In genomic region chr13:51830744-51831450, GRCm38 (mm10) we compare ENCODE assay signal across 10 mouse cellular contexts. TPM values are rescaled to one million over a fixed set of nuclear protein-coding genes. Genes with fewer than 3 reads are reported as not detected.
DNase-seq lines count a peak whose midpoint lies in the region; ATAC-seq lines count a peak whose summit lies in the region.
"Had no signal": no experiment of that assay in that cellular context is flagged by ENCODE, and none has a peak within 500 bp of the region (broad histone marks: within the 10 kb centered on the region; RNA-seq: fewer than 3 reads in every experiment).

No protein-coding gene starts in this region.

- no peak overlapping the region for H3K4me3 ChIP-seq in kidney, embryonic 16.5 days (ENCODE audit: low read length)
- H3K4me3 ChIP-seq: erythroblast, embryonic 14.5 days; limb, embryonic 15.5 days had no signal

- H3K36me3 ChIP-seq in kidney, embryonic 16.5 days (ENCODE audit: insufficient read depth, low read length) = no peaks in the 10 kb centered on the region
- H3K36me3 ChIP-seq: limb, embryonic 15.5 days had no signal

- no peaks in the 10 kb centered on the region for H3K9me3 ChIP-seq in kidney, embryonic 16.5 days (ENCODE audit: low read length)
- H3K9me3 ChIP-seq: limb, embryonic 15.5 days had no signal

- DNase-seq in kidney, adult 18-20 months = peak; percentile 50
- DNase-seq in CD8-positive naive resting alpha-beta T cell, adult 2 months (ENCODE audit: low read depth in 2 of 2, low spot score in 2 of 2) = peak; percentile 32 to 63
- peak; percentile 49 for DNase-seq in T-cell, adult 2 months (ENCODE audit: low spot score)
- no peak for DNase-seq in gastrocnemius, postnatal 14 days
- no peak for DNase-seq in heart, adult 8-10 months (ENCODE audit: low spot score)

- no peak overlapping the region for H3K27ac ChIP-seq in kidney, embryonic 16.5 days (ENCODE audit: low read length)
- H3K27ac ChIP-seq: limb, embryonic 15.5 days had no signal

- intact Hi-C loops in gastrocnemius, postnatal 14 days (cut with DNase I; ENCODE audit: low total_unique reads) = loop anchor here (10.0 kb wide), 2 partner anchors 704 to 794 kb away; partner anchors contain the start of gene Diras2

- H3K4me2 ChIP-seq in kidney, embryonic 16.5 days (replicated peaks; ENCODE audit: low read depth, low read length) = no peak overlapping the region
- H3K4me2 ChIP-seq: limb, embryonic 15.5 days had no signal

- 28% methylated on average over 10 of the region's 10 CpGs for WGBS in kidney, embryonic 16.5 days

- no peak overlapping the region for H3K9ac ChIP-seq in kidney, embryonic 16.5 days (replicated peaks; ENCODE audit: low read length)
- H3K9ac ChIP-seq: limb, embryonic 15.5 days had no signal

- no peak for ATAC-seq in kidney, embryonic 16.5 days (ENCODE audit: low FRiP score, low TSS enrichment)
- ATAC-seq in erythroid progenitor cell, adult 5-6 weeks (replicated peaks; ENCODE audit: low FRiP score, poor library complexity, severe bottlenecking) = 0 out of 2 replicates have a peak, but pooled peaks have one; percentile 51
- peak; percentile 62 for ATAC-seq in megakaryocyte-erythroid progenitor cell, adult 5-6 weeks (replicated peaks; ENCODE audit: low FRiP score, low TSS enrichment, poor library complexity, severe bottlenecking)

- H3K4me1 ChIP-seq in kidney, embryonic 16.5 days (ENCODE audit: insufficient read depth, low read length) = peaks cover 4% of the 10 kb centered on the region; the same call in 1 of the 2 replicates
- H3K4me1 ChIP-seq: limb, embryonic 15.5 days had no signal

- H3K27me3 ChIP-seq in kidney, embryonic 16.5 days (ENCODE audit: insufficient read depth, low read length) = no peaks in the 10 kb centered on the region
- H3K27me3 ChIP-seq: limb, embryonic 15.5 days had no signal

RNA-seq across cellular contexts. Expression of gene Gadd45g, which starts 15.6 kb away (rescaled TPM):
- 45.8 and 48.5 TPM in 2 replicates for polyA plus RNA-seq in kidney, embryonic 16.5 days (2015; fragmentation: Nextera tagmentation; extraction: Ambion mirVana)
- 4.3 TPM in 1 of 2 replicates, not detected in the other for total RNA-seq in erythroid progenitor cell, adult 5-6 weeks (2015; ENCODE audit: low replicate concordance)
- total RNA-seq in erythroid progenitor cell, adult 5-6 weeks (2017; ENCODE audit: low replicate concordance) = 9.4 TPM in 1 of 2 replicates, not detected in the other
- 3.4 and 6.4 TPM in 2 replicates for total RNA-seq in megakaryocyte-erythroid progenitor cell, adult 5-6 weeks (2014; fragmentation: Nextera tagmentation)
- 11.5 and 12.9 TPM in 2 replicates for total RNA-seq in megakaryocyte-erythroid progenitor cell, adult 5-6 weeks (2017)
- total RNA-seq in gastrocnemius, postnatal 14 days (2021) = 10 to 100 TPM; 10.1 to 33.9 TPM
- 10 to 100 TPM in 2 of 4 experiments, 1 to 10 TPM in 2; 8.6 to 18.9 (median 10.7) TPM for total RNA-seq in heart, adult 8-10 months (2022)

RNA-seq across cellular contexts. Expression of gene Sema4d, which starts 37.4 kb away (rescaled TPM):
- polyA plus RNA-seq in kidney, embryonic 16.5 days (2015; fragmentation: Nextera tagmentation; extraction: Ambion mirVana) = 28.8 and 29.0 TPM in 2 replicates
- total RNA-seq in erythroid progenitor cell, adult 5-6 weeks (2015; ENCODE audit: low replicate concordance) = 9.6 and 14.1 TPM in 2 replicates
- total RNA-seq in erythroid progenitor cell, adult 5-6 weeks (2017; ENCODE audit: low replicate concordance) = 6.3 and 10.2 TPM in 2 replicates
- total RNA-seq in megakaryocyte-erythroid progenitor cell, adult 5-6 weeks (2014; fragmentation: Nextera tagmentation) = 38.5 and 38.8 TPM in 2 replicates
- total RNA-seq in megakaryocyte-erythroid progenitor cell, adult 5-6 weeks (2017) = 16.0 and 18.0 TPM in 2 replicates
- total RNA-seq in gastrocnemius, postnatal 14 days (2021) = 100 to 1,000 TPM; 126 to 130 TPM
- total RNA-seq in heart, adult 8-10 months (2022) = 10 to 100 TPM; 56.5 to 72.3 (median 68.6) TPM

Comparison
In these comparisons a context has a peak if more than half of its experiments do, and no peak if none do; other contexts are left out.
1. DNase-seq: peak in kidney, adult 18-20 months (single experiment), CD8-positive naive resting alpha-beta T cell, adult 2 months (2 of 2) and T-cell, adult 2 months (single experiment); none in gastrocnemius, postnatal 14 days (single experiment) and heart, adult 8-10 months (single experiment).